11 mouse cellular contexts compared by ENCODE assay signal in genomic region chr16:8769466-8769865, GRCm38 (mm10). TPM values are rescaled to one million over a fixed set of nuclear protein-coding genes. Genes with fewer than 3 reads are reported as not detected.
DNase-seq lines count a peak whose midpoint lies in the region; ATAC-seq and TF ChIP-seq lines count a peak whose summit lies in the region.
"Had no signal": no experiment of that assay in that cellular context is flagged by ENCODE, and none has a peak within 500 bp of the region (broad histone marks: within the 10 kb centered on the region; RNA-seq: fewer than 3 reads in every experiment).

No protein-coding gene starts in this region.

- H3K9ac ChIP-seq in liver, embryonic 13.5 days: no peak overlapping the region
- H3K9ac ChIP-seq in forebrain, embryonic 11.5 days (ENCODE audit: low read length): no peak overlapping the region
- H3K9ac ChIP-seq: heart, embryonic 13.5 days; limb, embryonic 12.5 days; neural tube, embryonic 13.5 days had no signal

- 53% methylated on average over 4 of the region's 4 CpGs for WGBS in liver, embryonic 13.5 days (ENCODE audit: insufficient replicate concordance)
- WGBS in forebrain, embryonic 11.5 days: 66% methylated on average over 4 of the region's 4 CpGs

- peaks cover 62% of the 10 kb centered on the region for H3K4me1 ChIP-seq in liver, embryonic 13.5 days (replicated peaks)
- H3K4me1 ChIP-seq in E14TG2a.4 (replicated peaks; ENCODE audit: low read depth, low read length): peaks cover 92% of the 10 kb centered on the region
- H3K4me1 ChIP-seq in forebrain, embryonic 11.5 days (replicated peaks; ENCODE audit: control insufficient read depth, insufficient read depth, low read length): no peaks in the 10 kb centered on the region
- H3K4me1 ChIP-seq: limb, embryonic 12.5 days; neural tube, embryonic 13.5 days had no signal

- no peak overlapping the region for H3K4me3 ChIP-seq in liver, embryonic 13.5 days (replicated peaks)
- H3K4me3 ChIP-seq in E14TG2a.4 (replicated peaks; ENCODE audit: low read length): peak overlapping the region; percentile 60
- no peak overlapping the region for H3K4me3 ChIP-seq in forebrain, embryonic 11.5 days (ENCODE audit: low read depth, low read length)
- H3K4me3 ChIP-seq: heart, embryonic 13.5 days; limb, embryonic 12.5 days; neural tube, embryonic 13.5 days had no signal

- peak; percentile 2; the same call in 1 of the 2 replicates for ATAC-seq in liver, embryonic 13.5 days (ENCODE audit: low read depth)
- ATAC-seq in megakaryocyte-erythroid progenitor cell, adult 5-6 weeks (replicated peaks; ENCODE audit: low FRiP score, low TSS enrichment, poor library complexity, severe bottlenecking): peak; percentile 48; the same call in 1 of the 2 replicates
- ATAC-seq in forebrain, embryonic 11.5 days (replicated peaks; ENCODE audit: low FRiP score): no peak

- H3K27ac ChIP-seq in liver, embryonic 13.5 days: peak overlapping the region; percentile 98
- no peak overlapping the region for H3K27ac ChIP-seq in forebrain, embryonic 11.5 days (ENCODE audit: low read depth, low read length)
- H3K27ac ChIP-seq: heart, embryonic 13.5 days; limb, embryonic 12.5 days; neural tube, embryonic 13.5 days had no signal

- no peak for TF ChIP-seq CTCF in E14TG2a.4 (conservative IDR thresholded peaks at IDR 0.05; ENCODE audit: low read length)

- no peaks in the 10 kb centered on the region for H3K9me3 ChIP-seq in liver, embryonic 13.5 days (replicated peaks)
- H3K9me3 ChIP-seq in E14TG2a.4 (ENCODE audit: low read length): no peaks in the 10 kb centered on the region
- no peaks in the 10 kb centered on the region for H3K9me3 ChIP-seq in forebrain, embryonic 11.5 days (ENCODE audit: control insufficient read depth, low read length)
- H3K9me3 ChIP-seq: G1E; heart, embryonic 13.5 days; limb, embryonic 12.5 days; neural tube, embryonic 13.5 days had no signal

- no peaks in the 10 kb centered on the region for H3K36me3 ChIP-seq in liver, embryonic 13.5 days
- peaks cover 50% of the 10 kb centered on the region for H3K36me3 ChIP-seq in E14TG2a.4 (ENCODE audit: insufficient read depth, low read length)
- H3K36me3 ChIP-seq in forebrain, embryonic 11.5 days (ENCODE audit: control insufficient read depth, insufficient read depth, low read length): no peaks in the 10 kb centered on the region
- H3K36me3 ChIP-seq: G1E; heart, embryonic 13.5 days; limb, embryonic 12.5 days; neural tube, embryonic 13.5 days had no signal

- DNase-seq in liver, embryonic 13.5 days: no peak
- DNase-seq in liver: no peak
- DNase-seq in Muller cell, postnatal 12 days (ENCODE audit: inconsistent ontology term): peak; percentile 2
- DNase-seq in right cerebral cortex, adult 18-20 months: no peak
- no peak for DNase-seq in forebrain, embryonic 11.5 days (ENCODE audit: low spot score)

- 0 out of 2 replicates have a peak, but pooled peaks cover 2% of the 10 kb centered on the region for H3K27me3 ChIP-seq in liver, embryonic 13.5 days
- no peaks in the 10 kb centered on the region for H3K27me3 ChIP-seq in E14TG2a.4 (ENCODE audit: insufficient read depth, low read length)
- no peaks in the 10 kb centered on the region for H3K27me3 ChIP-seq in forebrain, embryonic 11.5 days (ENCODE audit: control insufficient read depth, insufficient read depth, low read length)
- H3K27me3 ChIP-seq: neural tube, embryonic 13.5 days had no signal

- H3K4me2 ChIP-seq in liver, embryonic 13.5 days: no peak overlapping the region
- H3K4me2 ChIP-seq in forebrain, embryonic 11.5 days (ENCODE audit: low read depth, low read length, severe bottlenecking): no peak overlapping the region
- H3K4me2 ChIP-seq: heart, embryonic 13.5 days; limb, embryonic 12.5 days; neural tube, embryonic 13.5 days had no signal

RNA-seq across cellular contexts. Expression of gene Usp7, which starts 22.6 kb away (rescaled TPM):
- 26.5 and 26.8 TPM in 2 replicates for polyA plus RNA-seq in liver, embryonic 13.5 days (2015; fragmentation: Nextera tagmentation; extraction: Ambion mirVana)
- total RNA-seq in megakaryocyte-erythroid progenitor cell, adult 5-6 weeks (2014; fragmentation: Nextera tagmentation): 196 and 235 TPM in 2 replicates
- 202 and 222 TPM in 2 replicates for total RNA-seq in megakaryocyte-erythroid progenitor cell, adult 5-6 weeks (2017)
- polyA plus RNA-seq in forebrain, embryonic 11.5 days (2014; fragmentation: Nextera tagmentation; extraction: Ambion mirVana): 45.7 and 47.4 TPM in 2 replicates
